Mouse (Mus musculus) gastrocnemius, adult 8-10 months (tissue): ENCODE results near the gene Fam135a. TPM values are rescaled to one million over a fixed set of nuclear protein-coding genes. Genes with fewer than 3 reads are reported as not detected.
"Not testable (repeated sequence)": the region's sequence is repeated elsewhere in the genome, so short reads cannot be mapped to it uniquely, and the experiment has no call there.

Experiments used
- DNase-seq, 2 experiments: peaks; one replicate each; pipeline ENCODE4 v3.0.0; 2022; ENCODE audit warnings: low spot score in 2 of 2
- total RNA-seq, 4 experiments: library from RNA; stranded (reverse); gene quantifications; 2 replicates each; pipeline ENCODE4 v1.2.4; 2022

The Fam135a gene
- total RNA-seq, 4 experiments from 2014 or later, result 17.1 to 22.7 (median 19.2) TPM

GRCm38 (mm10) chr1:24068830-24069229 is 31.3 kb downstream of the Fam135a start:
- DNase-seq, result no peak

DNA sequence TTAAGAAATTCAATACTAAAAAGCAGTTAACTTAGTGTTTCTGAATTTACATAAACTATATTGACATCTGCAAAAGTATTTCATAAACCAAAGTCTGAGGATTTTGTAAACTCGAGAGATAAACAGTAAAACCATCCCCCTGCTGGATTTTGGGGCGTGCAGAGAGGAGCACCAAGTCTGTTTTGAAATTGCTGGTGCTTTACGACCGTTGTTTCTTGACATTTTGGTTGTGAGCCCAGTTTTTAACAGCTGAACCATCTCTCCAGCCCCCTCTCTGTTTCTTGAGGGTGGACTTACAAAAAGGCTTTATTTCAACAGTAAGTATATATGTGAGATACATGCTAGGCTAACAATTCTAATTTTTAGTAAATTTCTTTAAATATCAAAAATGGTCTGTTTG is 33.4 kb downstream of the Fam135a start:
- no peak for DNase-seq

- no peak for DNase-seq
Measured at GRCm38 (mm10) chr1:24055706-24056105, 44.4 kb downstream of the Fam135a start.

DNA sequence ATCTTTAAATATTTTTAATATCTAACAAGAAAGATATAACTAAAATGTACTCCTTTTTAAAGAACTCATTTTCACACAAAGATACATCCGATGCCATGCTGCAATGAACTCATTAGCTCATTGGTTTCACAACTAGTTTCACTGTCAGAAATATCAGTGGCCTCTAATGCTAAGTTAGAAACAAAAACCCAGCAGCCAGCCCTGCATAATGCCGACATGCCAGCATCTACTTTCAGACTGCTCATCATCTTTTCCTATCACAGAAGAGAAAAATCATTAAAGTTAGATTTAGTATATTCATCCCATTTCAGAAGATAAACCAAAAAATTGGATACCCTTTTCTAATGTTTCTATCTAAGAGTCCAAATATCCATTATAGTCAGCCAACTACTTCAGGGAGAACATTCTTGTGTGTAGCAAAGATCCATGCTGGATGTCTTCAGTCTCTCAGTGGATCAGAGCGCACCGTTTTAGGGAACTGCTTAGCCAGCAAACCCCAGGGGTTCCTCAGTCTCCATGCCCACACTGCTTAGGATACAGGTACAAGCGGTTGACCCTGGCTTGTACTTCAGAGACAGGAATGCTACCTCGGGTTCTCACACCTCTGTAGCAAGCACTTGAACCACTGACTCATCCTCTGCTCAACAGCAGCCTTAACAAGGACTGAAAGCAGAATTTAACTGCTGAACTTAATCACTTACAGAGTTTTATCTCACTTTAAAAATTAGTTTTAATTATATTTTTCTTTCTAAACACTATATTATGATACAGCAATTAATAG is 53.2 kb downstream of the Fam135a start:
- DNase-seq, result no peak

DNA sequence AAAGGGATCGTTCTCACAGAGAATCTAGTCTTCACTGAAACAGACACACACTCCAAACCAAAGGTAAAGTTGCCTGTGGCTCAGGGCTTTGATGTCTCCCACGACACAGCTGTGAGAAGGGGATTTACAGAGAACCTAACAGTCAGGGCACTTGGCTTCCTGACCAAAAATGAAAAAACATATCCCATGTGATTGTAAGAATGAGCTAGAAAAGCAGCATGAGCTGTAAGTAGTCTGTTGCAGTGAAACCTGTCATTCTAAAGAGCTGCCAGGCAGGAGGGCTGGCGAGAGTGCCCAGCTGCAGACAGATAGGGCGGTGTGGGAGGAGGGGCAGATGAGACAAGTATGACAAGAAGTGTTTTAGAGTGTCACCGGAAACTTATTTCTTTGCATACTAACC is 54.5 kb downstream of the Fam135a start:
- DNase-seq, result no peak

DNA sequence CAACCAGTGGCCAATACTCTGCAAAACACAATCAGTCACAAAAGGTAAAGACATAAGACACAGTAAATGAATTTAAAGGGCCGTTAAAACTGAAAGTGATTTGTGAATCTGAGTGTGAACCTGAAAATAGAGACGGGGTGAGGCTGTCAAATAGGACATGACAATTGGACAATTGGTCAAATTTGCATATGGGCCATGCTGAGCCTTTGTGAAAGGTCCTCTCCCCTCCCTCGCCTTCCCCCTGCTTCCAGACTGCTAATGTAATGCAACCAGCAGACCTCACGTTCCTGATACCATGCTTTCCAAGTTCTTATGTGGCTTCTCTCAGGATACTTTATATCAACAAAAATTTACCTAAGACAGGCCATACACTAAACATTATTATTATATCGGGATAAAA is 57.1 kb downstream of the Fam135a start:
- no peak for DNase-seq

GRCm38 (mm10) chr1:24033759-24034423 is 66.2 kb downstream of the Fam135a start:
- no peak for DNase-seq

DNA sequence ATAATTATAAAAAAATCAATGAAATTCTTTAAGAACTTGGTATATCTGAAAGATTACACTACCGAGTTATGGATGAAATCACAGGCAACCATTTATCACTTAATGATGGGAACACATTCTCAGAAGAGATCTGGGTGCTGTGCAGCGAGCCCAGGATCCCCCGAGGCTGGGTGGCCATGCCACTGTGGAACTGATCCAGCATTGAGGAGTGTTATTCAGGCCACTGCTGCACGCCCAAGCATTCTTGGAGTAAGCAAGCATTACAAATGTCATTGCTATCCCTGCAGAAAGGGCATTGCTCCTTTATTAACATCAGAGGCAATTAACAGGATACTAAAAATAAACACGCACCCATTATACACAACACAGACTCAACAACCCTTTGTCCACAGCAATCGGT is 89.3 kb downstream of the Fam135a start:
- DNase-seq, result no peak

- no peak for DNase-seq
Measured at GRCm38 (mm10) chr1:24010016-24010415, 90.1 kb downstream of the Fam135a start.

DNA sequence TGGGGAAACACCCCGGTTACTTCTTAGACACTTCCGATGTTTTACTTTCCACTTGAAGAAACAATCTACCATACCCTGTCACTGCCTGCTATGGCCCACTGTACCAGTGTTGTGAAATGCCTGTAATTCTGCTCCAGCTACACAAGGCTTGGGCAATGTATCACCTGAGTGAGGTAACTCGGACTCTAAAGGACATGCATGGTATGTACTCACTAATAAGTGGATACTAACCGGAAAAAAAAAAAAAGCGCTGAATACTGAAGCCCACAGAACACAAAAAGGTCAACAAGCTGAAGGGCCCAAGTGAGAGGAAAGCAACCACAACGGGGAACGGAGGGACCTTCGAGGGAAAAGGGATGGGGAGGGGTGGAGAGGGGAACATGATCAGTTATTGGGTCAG is 92.5 kb downstream of the Fam135a start:
- DNase-seq, result no peak

- peak; percentile 83 to 85 for DNase-seq
Measured at GRCm38 (mm10) chr1:24005070-24005804, 94.9 kb downstream of the Fam135a start, which contains the start of gene Sdhaf4. TSS of gene Sdhaf4 (minus strand) at chr1:24005656.

DNA sequence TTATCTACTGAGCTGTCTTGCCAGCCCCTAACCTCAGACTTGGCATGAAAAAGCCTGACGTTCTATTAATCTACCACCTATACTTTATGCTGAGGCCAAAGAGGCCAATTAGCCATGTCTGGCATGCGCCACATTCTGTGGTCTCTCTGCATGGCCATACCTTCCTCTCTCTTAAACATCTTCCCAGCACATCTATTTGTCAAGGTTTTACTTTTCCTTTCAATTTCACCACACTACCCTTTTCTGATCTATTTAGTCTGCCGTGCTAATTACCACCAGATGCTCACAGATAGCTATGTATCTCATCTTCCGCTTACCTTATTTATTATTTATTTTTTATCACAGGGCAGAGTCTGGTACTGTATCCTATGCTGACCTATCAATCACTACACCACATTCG is 100.8 kb downstream of the Fam135a start:
- DNase-seq, result no peak

DNA sequence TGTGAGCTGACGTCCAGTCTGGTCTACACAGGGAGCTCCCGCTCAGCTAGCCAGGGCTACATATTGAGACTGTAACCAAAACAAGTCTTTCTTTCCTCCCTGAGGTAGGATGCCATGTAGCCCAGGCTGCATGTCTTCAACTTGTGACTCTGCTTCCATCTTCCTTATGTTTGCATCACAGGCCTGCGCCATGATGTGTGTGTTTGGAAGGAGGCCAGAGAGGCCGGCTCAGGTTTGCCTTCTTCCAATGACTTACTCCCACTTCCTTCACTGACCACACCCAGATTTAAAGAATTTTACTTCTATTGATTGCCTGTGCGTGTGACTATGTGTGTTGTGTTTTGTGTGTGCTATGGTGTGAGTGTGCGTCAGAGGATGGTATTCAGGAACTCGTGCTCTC is 101.3 kb downstream of the Fam135a start:
- no peak for DNase-seq

DNA sequence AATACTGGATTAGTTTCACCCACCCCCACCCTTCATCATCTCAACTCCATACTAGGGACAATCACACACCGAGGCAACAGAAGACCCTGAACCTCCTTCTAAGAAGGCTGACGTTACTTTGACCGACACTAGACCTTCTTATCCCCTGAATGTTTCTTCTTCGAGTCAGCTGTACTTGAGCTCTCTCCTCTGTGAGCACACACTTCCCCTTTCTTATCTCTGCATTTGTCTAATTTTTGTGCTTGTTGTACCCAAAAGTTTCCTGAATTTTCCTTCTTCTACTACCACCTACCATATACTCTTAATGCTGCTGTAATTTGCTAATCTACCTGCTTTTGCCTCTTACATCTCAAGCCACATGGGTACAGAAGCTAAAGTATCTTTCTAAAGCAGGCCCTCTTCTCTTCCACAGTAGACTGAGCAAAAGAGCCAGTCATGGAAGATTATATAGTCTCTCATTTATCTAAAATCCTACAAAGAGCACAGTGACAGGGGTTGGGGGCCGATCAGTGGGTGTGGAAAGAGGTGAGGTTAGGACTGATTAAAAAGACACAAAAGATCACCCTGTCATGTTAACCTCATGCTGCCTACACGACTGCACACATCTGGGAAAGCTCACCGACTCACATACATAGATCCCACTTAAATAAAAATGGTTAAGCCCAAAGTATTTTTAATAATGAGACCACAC is 101.9 kb downstream of the Fam135a start:
- no peak for DNase-seq

DNA sequence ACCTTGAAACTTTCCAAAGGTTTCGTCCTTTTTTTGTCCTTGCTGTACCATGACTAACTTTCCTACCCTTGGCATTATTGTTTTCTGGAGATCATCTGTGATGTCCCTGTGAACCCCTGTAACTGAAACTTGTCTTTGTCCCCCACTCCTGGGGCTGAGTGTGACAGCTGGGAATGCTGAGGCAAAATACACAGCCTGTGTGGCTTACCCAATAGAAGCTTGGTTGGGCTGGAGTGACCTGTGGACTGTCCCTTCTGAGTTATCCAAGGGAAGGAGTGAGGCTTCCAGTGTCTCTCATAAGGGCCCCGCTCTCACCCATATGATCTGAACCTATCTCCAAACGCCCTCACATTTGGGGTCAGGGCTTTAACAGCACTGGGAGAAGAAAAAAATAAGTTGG is 102.6 kb downstream of the Fam135a start:
- no peak for DNase-seq

GRCm38 (mm10) chr1:23995420-23995819 is 104.7 kb downstream of the Fam135a start:
- DNase-seq, result no peak

GRCm38 (mm10) chr1:23983118-23983517 is 117.0 kb downstream of the Fam135a start:
- DNase-seq, result no peak

DNA sequence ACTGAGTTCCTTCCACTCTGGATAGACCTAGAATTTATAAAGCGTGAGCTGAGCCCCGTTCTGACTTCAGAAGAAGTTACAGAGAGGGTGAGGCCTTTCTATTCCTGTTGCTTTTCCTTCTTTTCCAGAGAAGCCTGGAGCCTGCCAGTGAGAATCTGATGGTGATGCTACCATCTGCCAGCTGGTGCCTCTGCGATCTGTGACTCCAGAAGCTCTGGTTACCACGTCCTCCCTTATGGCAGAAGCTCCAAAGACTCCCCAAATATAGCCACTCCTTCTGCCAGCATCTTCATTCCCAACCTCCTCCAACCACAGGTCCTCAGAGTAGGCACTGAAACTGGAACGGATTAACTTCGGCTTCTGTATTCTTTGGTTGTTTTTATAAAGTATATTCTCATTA is 121.9 kb downstream of the Fam135a start:
- no peak for DNase-seq

DNA sequence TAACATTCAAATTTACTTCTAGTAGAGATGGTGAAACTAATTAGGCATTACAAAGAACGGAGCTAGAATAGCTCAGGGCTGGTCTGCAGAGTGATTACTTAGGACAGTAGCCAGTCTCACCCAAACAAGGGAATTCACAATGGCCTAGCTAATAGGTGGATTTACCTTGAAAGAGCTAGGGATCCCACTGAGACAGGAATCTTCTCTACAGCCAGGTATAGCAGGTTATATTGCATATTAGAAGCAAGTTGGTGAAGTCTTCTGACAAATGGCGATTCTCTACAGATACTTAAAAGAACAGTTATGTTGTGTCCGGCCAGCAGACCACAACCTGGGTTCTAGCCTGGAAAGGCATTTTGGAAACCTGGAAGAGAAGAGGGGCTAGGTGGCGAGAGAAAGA is 129.0 kb downstream of the Fam135a start:
- DNase-seq, result not testable (repeated sequence)

DNA sequence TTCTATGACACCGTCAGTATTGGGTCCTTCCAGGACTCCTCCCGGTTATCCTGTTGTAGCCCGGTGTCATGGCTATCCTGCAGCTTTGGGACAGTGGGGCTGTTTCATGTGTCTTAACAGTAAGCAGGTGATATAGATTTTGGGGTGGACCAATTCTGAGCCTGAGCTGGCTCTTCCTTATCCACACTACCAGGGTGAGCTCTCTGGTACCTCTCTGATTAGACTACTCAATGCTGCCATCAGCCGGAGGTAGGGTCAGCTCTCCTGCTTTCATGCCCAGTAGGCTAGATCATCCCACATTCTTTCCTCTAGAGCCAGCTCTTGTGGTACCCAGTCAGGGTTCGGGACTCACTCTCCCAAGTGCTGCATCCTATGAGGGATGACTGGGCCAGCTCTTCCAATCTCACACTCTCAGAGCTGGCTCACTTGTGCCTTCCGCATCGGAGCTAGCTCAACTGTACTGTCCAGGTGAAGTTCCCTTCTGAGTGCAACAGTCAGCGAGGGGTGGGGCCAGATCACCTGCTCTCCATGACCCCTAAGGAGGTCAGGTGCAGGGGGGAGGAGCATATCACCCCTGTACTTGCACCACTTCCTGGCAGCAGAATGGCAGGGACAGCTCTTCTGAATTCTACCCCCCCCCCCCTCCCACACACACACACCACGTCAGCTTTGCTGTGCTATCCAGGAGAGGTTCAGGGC is 132.0 kb downstream of the Fam135a start:
- no peak for DNase-seq

DNA sequence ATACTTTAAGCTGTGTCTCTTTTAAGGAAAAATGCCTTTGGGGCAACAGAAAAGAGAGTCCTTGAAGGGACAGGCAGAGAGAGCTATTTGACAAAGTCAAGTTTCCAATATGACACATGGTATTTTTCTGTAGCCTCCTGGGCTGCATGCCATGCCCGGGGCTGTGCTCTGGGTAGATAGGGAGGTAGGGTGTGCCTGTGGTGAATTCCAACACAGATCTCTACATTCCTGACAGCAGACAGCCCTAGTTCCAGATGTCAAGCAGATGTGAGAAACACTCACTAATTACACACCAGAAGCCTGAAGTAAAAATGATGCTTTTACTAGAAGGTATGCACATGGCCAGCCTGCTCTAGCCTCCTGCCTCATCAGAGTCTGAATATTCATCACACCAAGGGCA is 133.9 kb downstream of the Fam135a start:
- no peak for DNase-seq
